ENCODE assay signal across 14 mouse cellular contexts in the genomic region with DNA sequence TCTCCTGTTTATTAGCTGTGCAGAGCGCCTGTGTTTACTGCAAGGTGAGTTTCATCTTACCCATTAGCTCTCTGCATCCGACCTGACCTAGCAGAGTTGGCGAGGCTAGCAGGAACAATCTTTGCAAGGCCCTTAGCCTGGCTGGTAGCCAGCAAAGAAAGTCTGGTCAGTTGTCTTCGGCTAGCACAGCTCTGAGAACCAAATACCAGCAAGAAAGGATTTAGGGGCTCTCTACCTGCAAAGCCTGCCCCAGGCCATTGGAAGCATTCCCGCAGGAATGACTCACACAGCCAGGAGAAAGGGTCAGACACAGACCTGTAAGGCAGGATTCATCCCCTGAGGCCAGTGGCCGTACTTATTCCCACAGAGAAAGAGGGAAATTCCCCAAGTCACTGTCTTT. TPM values are rescaled to one million over a fixed set of nuclear protein-coding genes. Genes with fewer than 3 reads are reported as not detected.
DNase-seq lines count a peak whose midpoint lies in the region; TF ChIP-seq lines count a peak whose summit lies in the region.
"Had no signal": no experiment of that assay in that cellular context is flagged by ENCODE, and none has a peak within 500 bp of the region (broad histone marks: within the 10 kb centered on the region; RNA-seq: fewer than 3 reads in every experiment).

No protein-coding gene starts in this region.

- no peaks in the 10 kb centered on the region for H3K27me3 ChIP-seq in kidney, adult 2 months (replicated peaks; ENCODE audit: control insufficient read depth, insufficient read depth, low read length)
- H3K27me3 ChIP-seq: embryonic facial prominence, embryonic 15.5 days had no signal

- TF ChIP-seq POLR2A in kidney, adult 2 months (IDR thresholded peaks at IDR 0.05; ENCODE audit: low read depth, low read length): no peak

- no peaks in the 10 kb centered on the region for H3K4me1 ChIP-seq in kidney, adult 2 months (ENCODE audit: control insufficient read depth, insufficient read depth, low read length)

- H3K4me3 ChIP-seq in kidney, adult 2 months (ENCODE audit: insufficient read depth, low read depth, low read length): no peak overlapping the region
- H3K4me3 ChIP-seq: embryonic facial prominence, embryonic 15.5 days had no signal

- DNase-seq in kidney, adult 2 months: peak; percentile 60
- DNase-seq in kidney, postnatal 4 days: no peak
- peak; percentile 36 for DNase-seq in NIH3T3 (ENCODE audit: low read depth)
- DNase-seq in adrenal gland, adult 2 months: peak; percentile 69
- DNase-seq in cerebellum, postnatal 36 days: peak; percentile 46 to 51
- no peak for DNase-seq in urinary bladder, adult 2 months (ENCODE audit: low spot score)
- DNase-seq in embryo, embryonic 9.5 days (ENCODE audit: extremely low spot score): no peak
- no peak for DNase-seq in heart, adult 8-10 months (ENCODE audit: low spot score)
- DNase-seq: gastrocnemius, postnatal 10 days; liver; lung, postnatal 36 days; right cerebral cortex, postnatal 14 days had no signal

- 59% methylated on average over 6 of the region's 6 CpGs for WGBS in kidney, adult 2 months

- H3K36me3 ChIP-seq in kidney, adult 2 months (ENCODE audit: control insufficient read depth, insufficient read depth, low read length): no peaks in the 10 kb centered on the region

- H3K27ac ChIP-seq in kidney, adult 2 months (ENCODE audit: insufficient read depth, low read depth, low read length): no peak overlapping the region
- H3K27ac ChIP-seq: embryonic facial prominence, embryonic 15.5 days had no signal

- TF ChIP-seq CTCF in kidney, adult 2 months (conservative IDR thresholded peaks at IDR 0.05; ENCODE audit: insufficient read depth, insufficient read length, low read depth, low read length): no peak

RNA-seq across cellular contexts. Expression of a gene that starts 36.4 kb away (rescaled TPM):
- 13.7 and 14.6 TPM in 2 replicates for polyA plus RNA-seq in kidney, adult 2 months (2012; rRNA removed)
- total RNA-seq in adrenal gland, adult 2 months (2021): 10 to 100 TPM; 61.0 to 61.1 TPM
- 31.4 and 33.1 TPM in 2 replicates for polyA plus RNA-seq in adrenal gland, adult 2 months (2012; rRNA removed)
- 31.1 and 32.7 TPM in 2 replicates for polyA plus RNA-seq in urinary bladder, adult 2 months (2012; rRNA removed)
- total RNA-seq in heart, adult 8-10 months (2022): 1 to 10 TPM; 3.7 to 8.8 (median 6.1) TPM

RNA-seq across cellular contexts. Expression of a gene that starts 42.4 kb away (rescaled TPM):
- 0.38 and 0.61 TPM in 2 replicates for polyA plus RNA-seq in kidney, adult 2 months (2012; rRNA removed)
- under 1 TPM; 0.29 to 0.90 TPM for total RNA-seq in adrenal gland, adult 2 months (2021)
- polyA plus RNA-seq in adrenal gland, adult 2 months (2012; rRNA removed): 0.30 and 0.50 TPM in 2 replicates
- polyA plus RNA-seq in urinary bladder, adult 2 months (2012; rRNA removed): 5.3 and 8.2 TPM in 2 replicates
- total RNA-seq in heart, adult 8-10 months (2022): under 1 TPM; 0.22 to 0.46 (median 0.39) TPM

RNA-seq across cellular contexts. Expression of a gene that starts 50.5 kb away (rescaled TPM):
- polyA plus RNA-seq in kidney, adult 2 months (2012; rRNA removed): 0.16 TPM in 1 of 2 replicates, not detected in the other
- total RNA-seq in adrenal gland, adult 2 months (2021): not detected
- polyA plus RNA-seq in adrenal gland, adult 2 months (2012; rRNA removed): not detected in 2 replicates
- polyA plus RNA-seq in urinary bladder, adult 2 months (2012; rRNA removed): 0.10 and 0.12 TPM in 2 replicates
- total RNA-seq in heart, adult 8-10 months (2022): not detected
- total RNA-seq: gastrocnemius, postnatal 10 days; heart, postnatal 10 days had no signal

Comparison
In these comparisons a context has a peak if more than half of its experiments do, and no peak if none do; other contexts are left out.
1. DNase-seq: peak in kidney, adult 2 months (single experiment), NIH3T3 (single experiment), adrenal gland, adult 2 months (single experiment) and cerebellum, postnatal 36 days (2 of 2); none in kidney, postnatal 4 days (0 of 2), urinary bladder, adult 2 months (single experiment), embryo, embryonic 9.5 days (single experiment) and heart, adult 8-10 months (single experiment).